Mouse (Mus musculus) embryo, embryonic 11 days (tissue): Measurements from ENCODE around the gene Dhodh.

ENCODE experiments used
- DNase-seq: peaks from one replicate; pipeline ENCODE4 v3.0.0-alpha.2; 2015

The Dhodh gene

GRCm38 (mm10) chr8:109608271-109609152 is at the start of gene Dhodh:
TSS of gene Dhodh (minus strand) at chr8:109608673.
- DNase-seq = peak; percentile 97

DNA sequence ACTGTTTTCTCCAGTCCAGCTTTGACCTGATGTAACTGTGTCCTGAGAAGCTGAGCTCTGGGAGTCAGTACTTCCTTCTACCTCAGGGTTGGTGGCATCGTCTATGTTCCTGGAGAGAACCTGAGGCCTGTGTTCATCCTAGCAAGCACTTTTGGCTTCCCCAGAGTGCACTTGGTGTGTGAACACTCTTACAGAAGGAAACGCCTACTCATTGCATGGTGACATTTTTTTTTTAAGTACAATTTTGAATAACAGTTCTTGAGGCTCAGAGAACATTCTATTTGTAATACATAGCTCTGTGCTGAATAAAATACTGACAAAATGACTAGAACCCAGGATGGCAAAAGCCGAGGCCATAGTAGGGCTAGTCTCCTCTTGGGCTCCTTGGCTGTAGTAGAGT is 48.4 kb upstream of the Dhodh start:
- no peak for DNase-seq

DNA sequence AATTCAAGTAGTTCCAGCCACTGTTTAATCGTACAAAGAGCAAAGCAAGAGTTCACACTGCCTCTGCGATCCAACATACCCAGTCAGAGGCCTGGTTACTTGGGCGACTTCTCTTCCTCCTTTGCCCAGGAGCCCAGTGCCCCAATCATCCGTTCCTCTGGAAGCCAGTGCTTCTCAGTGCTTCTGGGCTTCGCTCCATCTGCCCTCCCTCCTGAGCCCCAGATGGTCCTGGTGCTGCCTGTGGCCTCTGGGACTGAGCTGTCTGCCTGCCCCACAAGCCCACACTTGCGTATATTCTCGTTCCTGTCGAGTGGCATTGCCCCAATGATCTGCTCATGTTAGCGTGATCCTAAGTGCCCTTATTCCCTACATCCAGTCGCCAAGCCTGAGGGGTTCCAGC is 42.3 kb upstream of the Dhodh start:
- no peak for DNase-seq

DNA sequence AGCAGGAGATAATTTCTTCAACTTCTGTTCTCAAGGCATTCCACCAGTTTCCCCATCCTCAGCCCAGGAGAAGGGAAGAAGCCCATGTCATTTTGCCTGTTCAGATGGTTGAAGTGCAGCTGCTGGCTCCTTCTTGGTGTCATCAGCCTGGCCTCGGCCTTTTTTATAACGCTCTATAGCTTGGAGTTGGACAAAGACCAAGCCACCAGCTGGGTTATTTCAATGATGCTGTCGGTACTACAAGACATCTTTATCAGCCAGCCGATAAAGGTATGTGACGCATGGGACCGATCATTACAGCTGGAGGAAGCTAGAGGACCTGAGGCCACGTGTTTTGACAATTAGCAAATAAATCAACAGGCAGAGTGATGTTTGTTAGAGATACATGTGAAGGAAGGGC is 40.0 kb upstream of the Dhodh start:
- no peak for DNase-seq

GRCm38 (mm10) chr8:109647331-109647730 is 38.9 kb upstream of the Dhodh start:
- no peak for DNase-seq

GRCm38 (mm10) chr8:109641236-109641635 is 32.8 kb upstream of the Dhodh start:
- no peak for DNase-seq

- DNase-seq = no peak
These were observed 31.9 kb upstream of the Dhodh start for GRCm38 (mm10) chr8:109640410-109640809.

DNA sequence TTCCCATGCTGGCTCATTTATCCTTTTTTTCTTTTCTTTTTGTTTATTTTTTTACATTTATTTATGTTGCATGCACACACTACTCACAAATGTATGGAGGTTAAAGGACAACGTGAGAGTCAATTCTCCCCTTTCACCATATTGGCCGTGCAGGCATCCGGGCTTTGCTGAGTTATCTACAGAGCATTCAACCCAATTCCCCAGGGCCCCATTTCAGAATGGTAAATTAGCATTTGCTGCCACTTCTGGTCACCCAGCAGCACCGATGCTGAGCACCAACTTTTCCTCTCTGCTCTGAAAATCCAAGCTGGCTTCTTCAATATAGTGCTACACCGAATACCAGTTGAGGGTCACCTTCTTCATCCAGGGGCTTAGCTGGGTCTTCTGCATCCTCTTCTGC is 30.4 kb upstream of the Dhodh start:
- no peak for DNase-seq

DNA sequence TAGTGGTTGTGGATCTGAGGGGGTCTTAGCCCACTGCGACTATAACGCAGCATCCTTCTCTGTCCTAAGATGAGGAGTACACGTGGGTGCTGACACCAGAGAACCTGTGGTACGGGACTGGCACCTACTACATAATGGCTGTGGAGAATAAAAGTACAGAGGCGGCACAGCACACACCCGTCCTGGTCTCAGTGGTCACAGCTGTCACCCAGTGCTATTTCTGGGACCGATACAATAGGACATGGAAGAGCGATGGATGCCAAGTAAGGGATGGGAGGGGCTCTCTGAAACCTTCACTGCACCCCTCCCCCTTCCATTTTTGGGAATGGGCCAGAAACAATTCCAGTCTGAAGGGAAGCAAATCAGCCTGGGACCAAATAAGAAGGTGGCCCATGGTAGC is 26.7 kb upstream of the Dhodh start:
- DNase-seq = no peak

DNA sequence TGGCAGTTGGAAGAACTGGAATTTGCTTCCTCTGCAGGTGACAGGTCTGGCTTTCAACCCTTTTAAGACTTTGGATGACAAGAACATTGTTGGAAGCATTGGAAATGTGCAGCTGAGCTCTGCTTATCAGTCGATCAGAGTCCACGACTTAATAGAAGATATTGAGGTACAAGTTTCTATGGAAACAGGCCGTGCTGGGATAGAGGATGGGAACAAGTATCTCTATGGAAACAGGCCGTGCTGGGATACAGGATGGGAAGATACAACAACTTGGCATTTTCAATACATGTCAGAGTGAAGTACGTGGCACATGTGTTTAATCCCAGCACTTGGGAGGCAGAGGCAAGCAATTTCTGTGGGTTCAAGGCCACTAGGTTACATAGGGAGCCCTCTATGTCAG is 24.0 kb upstream of the Dhodh start:
- no peak for DNase-seq

DNA sequence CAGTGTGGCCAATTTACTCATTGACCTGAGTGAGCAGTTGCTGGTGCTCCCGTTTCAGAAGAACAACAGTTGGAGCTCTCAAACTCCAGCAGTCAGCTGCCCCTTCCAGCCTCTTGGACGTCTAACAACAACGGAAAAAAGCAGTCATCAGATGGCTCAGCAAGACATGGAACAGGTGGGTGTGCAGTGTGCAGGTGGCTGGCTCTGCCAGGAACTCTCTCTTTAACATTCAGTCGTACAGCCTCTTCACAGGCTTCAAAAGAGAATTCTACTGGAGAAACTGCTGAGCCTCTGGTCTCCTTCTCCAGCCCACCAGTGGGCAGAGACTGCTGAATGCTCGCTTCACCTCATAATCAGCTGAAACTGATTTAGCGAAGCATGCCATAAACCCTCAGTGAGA is 20.2 kb upstream of the Dhodh start:
- DNase-seq = no peak

GRCm38 (mm10) chr8:109615569-109615968 is 7.1 kb upstream of the Dhodh start:
- DNase-seq = no peak

DNA sequence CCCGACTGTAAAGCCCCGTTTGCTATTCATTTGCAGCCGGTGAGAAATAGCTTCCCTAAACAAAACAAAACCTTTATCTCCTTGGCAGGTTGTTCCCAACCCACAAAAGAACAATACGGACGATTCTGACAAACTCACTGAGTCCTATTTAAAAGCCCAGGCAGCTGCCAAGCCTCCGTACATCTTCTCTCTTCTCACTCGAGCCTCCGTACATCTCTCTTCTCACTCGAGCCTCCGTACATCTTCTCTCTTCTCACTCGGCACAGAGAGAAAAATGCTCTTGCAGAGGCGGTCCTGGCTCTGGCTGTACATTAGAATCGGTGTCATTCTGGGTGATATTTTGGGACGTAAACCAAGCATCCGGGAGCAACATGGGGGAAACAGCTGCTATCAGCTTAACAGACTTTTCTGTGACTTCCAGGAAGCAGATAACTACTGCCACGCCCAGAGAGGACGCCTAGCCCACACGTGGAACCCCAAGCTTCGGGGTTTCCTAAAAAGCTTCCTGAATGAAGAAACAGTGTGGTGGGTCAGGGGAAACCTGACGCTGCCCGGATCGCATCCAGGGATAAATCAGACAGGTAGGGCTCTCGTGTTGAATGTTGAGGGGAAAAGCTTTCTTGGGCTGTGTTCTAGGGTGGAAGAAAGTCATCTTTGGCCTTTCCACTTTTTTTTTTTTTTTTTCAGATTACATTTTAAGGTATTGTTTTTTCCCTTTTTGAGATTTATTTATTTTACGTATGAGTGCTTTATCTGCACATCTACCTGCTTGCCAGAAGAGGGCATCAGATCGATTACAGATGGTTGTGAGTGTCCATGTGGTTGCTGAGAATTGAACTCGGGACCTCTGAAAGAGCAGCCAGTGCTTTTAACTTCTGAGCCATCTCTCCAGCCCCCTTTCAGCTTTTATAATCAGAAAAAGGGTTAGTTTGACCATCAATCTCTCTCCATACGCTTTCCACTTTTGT is 6.1 kb upstream of the Dhodh start, which contains the start of gene Pkd1l3:
Gene Pkd1l3 (plus strand): TSS at position 275 of the 968 bp plus-strand sequence.
- no peak for DNase-seq

DNA sequence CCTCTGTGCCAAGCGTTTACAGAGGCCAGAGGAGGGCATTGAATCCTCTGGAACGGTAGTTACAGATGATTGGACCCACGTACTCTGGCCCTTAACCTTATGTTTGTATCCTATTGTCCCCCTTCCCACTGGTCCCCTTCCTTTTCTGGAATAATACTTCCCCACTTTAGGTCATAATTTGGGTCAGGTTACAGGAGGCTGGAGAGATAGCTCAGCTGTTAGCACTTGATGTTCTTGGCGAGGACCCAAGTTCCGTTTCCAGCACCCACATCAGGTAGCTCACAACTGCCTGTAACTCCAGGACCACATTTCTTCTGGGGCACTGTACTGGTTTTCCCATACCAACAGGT is 655 bp upstream of the Dhodh start:
- peak; percentile 26 for DNase-seq

- peak; percentile 37 for DNase-seq
These were observed 823 bp downstream of the Dhodh start for GRCm38 (mm10) chr8:109607650-109608049.

- DNase-seq = no peak
These were observed 1.7 kb downstream of the Dhodh start for GRCm38 (mm10) chr8:109606725-109607124.

GRCm38 (mm10) chr8:109595854-109596253 is 12.6 kb downstream of the Dhodh start:
- DNase-seq = peak; percentile 62

- DNase-seq = peak; percentile 28
These were observed 15.2 kb downstream of the Dhodh start for GRCm38 (mm10) chr8:109593117-109593788.

GRCm38 (mm10) chr8:109592164-109592563 is 16.3 kb downstream of the Dhodh start:
- DNase-seq = no peak

GRCm38 (mm10) chr8:109591367-109591766 is 17.1 kb downstream of the Dhodh start:
- no peak for DNase-seq

- no peak for DNase-seq
These were observed 17.6 kb downstream of the Dhodh start for GRCm38 (mm10) chr8:109590901-109591300.

DNA sequence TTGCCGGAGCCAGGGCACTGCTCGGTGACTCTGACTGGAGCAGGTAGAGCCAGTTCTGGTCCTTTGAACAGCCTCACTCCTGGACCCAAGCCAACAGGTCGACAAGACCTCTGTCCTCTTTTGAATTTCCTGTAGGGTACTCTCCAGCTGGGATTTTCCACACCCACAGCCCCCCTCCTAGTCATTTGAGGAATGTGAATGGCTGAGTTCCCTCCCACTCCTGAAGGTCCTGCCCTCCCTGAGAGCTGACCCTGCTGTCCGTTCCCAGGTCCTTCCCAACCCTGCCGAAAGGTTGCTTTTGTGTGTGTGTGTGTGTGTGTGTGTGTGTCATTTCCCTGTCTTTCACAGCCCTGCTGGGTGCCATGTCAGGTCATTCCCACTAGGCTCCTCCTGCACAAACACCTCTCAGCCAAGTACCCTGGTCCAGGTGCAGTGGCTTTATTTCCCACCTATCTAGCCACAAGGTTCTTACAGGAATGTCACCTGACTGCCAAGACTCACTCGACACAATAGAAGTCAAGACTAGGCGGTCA is 21.4 kb downstream of the Dhodh start:
- no peak for DNase-seq

DNA sequence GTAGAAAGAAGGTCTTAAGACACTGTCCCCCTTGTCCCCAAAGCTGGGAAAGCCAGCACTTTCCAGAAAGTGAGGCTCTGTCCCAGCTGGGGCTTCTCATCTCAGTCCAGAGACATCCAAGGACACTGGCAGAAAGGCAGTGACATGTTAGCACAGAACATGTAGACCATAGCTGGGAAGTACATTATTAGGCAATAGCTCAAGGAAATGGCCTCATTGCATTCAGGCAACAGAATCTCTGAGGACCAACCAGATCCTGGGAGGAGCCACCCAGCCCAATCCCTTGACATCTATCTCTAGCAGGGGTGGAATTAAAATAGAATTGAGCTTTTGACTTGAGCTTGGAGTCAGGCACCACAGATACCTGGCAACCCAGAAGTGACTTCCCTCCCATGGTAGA is 22.8 kb downstream of the Dhodh start:
- no peak for DNase-seq
